Comparison of ENCODE assay signal across 11 mouse cellular contexts in the genomic region with DNA sequence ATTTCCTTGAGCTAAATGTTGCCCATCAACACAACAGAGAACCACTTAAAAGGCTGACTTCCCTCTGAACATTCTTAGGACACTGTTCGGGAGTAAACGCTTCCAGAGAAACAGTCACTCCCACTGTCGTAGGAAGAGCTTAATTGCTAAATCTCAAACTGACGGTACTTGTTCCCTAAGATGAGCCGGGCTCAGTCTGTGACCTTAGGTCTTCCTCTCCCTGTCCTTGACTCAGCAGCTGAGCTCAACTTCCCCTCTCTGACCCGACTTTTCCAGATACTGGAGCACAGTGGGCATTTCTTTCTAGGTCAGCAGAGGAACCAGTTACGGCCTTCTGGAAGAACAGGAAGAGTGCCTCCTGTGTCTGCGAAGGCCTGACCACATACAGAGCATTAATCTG.
DNase-seq lines count a peak whose midpoint lies in the region; ATAC-seq lines count a peak whose summit lies in the region.
"Had no signal": no experiment of that assay in that cellular context is flagged by ENCODE, and none has a peak within 500 bp of the region (broad histone marks: within the 10 kb centered on the region; RNA-seq: fewer than 3 reads in every experiment).

No protein-coding gene starts in this region.

- no peaks in the 10 kb centered on the region; the same call in 1 of the 2 replicates for H3K4me1 ChIP-seq in kidney, embryonic 14.5 days (ENCODE audit: control insufficient read depth, insufficient read depth, low read length)
- H3K4me1 ChIP-seq in hindbrain, embryonic 16.5 days (ENCODE audit: control insufficient read depth, insufficient read depth, low read depth, low read length) = peaks cover 7% of the 10 kb centered on the region

- H3K36me3 ChIP-seq in kidney, embryonic 14.5 days (ENCODE audit: control insufficient read depth, insufficient read depth, low read length) = no peaks in the 10 kb centered on the region
- H3K36me3 ChIP-seq in hindbrain, embryonic 16.5 days (ENCODE audit: control insufficient read depth, insufficient read depth, low read length) = no peaks in the 10 kb centered on the region
- H3K36me3 ChIP-seq: intestine, embryonic 15.5 days had no signal

- peak; percentile 35 for DNase-seq in adrenal gland, adult 8-10 months
- DNase-seq in adrenal gland, adult 18-20 months (ENCODE audit: low spot score in 2 of 2) = no peak
- DNase-seq in kidney, adult 9 months = peak; percentile 30
- peak; percentile 30 to 35 for DNase-seq in adrenal gland, postnatal 36 days
- DNase-seq in lung, postnatal 36 days = peak; percentile 58
- DNase-seq in gastrocnemius, adult 18-20 months (ENCODE audit: low spot score) = no peak
- DNase-seq: cerebellum, adult 11-12 months; midbrain, embryonic 14.5 days had no signal

- no peak overlapping the region for H3K4me2 ChIP-seq in kidney, embryonic 14.5 days (replicated peaks; ENCODE audit: low read depth, low read length)
- no peak overlapping the region for H3K4me2 ChIP-seq in hindbrain, embryonic 16.5 days (ENCODE audit: low read length)
- H3K4me2 ChIP-seq: intestine, embryonic 15.5 days had no signal

- no peaks in the 10 kb centered on the region for H3K27me3 ChIP-seq in kidney, embryonic 14.5 days (ENCODE audit: control insufficient read depth, insufficient read depth, low read length)
- H3K27me3 ChIP-seq in hindbrain, embryonic 16.5 days (replicated peaks; ENCODE audit: control insufficient read depth, insufficient read depth, low read length) = no peaks in the 10 kb centered on the region
- H3K27me3 ChIP-seq: intestine, embryonic 15.5 days had no signal

- no peak overlapping the region for H3K27ac ChIP-seq in kidney, embryonic 14.5 days (ENCODE audit: low read depth, low read length)
- H3K27ac ChIP-seq in hindbrain, embryonic 16.5 days (ENCODE audit: low read depth, low read length) = no peak overlapping the region
- H3K27ac ChIP-seq: intestine, embryonic 15.5 days had no signal

- 36% methylated on average over 8 of the region's 8 CpGs for WGBS in kidney, embryonic 14.5 days
- WGBS in hindbrain, embryonic 16.5 days = 64% methylated on average over 8 of the region's 8 CpGs

- no peaks in the 10 kb centered on the region for H3K9me3 ChIP-seq in kidney, embryonic 14.5 days (ENCODE audit: control insufficient read depth, low read length)
- no peaks in the 10 kb centered on the region for H3K9me3 ChIP-seq in hindbrain, embryonic 16.5 days (ENCODE audit: control insufficient read depth, low read length)
- H3K9me3 ChIP-seq: intestine, embryonic 15.5 days had no signal

- no peak for ATAC-seq in kidney, embryonic 14.5 days (ENCODE audit: low FRiP score, low TSS enrichment)
- ATAC-seq in hindbrain, embryonic 16.5 days = no peak
- ATAC-seq: intestine, embryonic 15.5 days had no signal

- H3K4me3 ChIP-seq in kidney, embryonic 14.5 days (ENCODE audit: low read length) = no peak overlapping the region
- H3K4me3 ChIP-seq in hindbrain, embryonic 16.5 days (ENCODE audit: low read length) = no peak overlapping the region
- H3K4me3 ChIP-seq: intestine, embryonic 15.5 days had no signal

- no peak overlapping the region for H3K9ac ChIP-seq in kidney, embryonic 14.5 days (ENCODE audit: low read depth, low read length)
- H3K9ac ChIP-seq in hindbrain, embryonic 16.5 days (ENCODE audit: low read depth, low read length) = no peak overlapping the region
- H3K9ac ChIP-seq: intestine, embryonic 15.5 days had no signal

Comparison
In these comparisons a context has a peak if more than half of its experiments do, and no peak if none do; other contexts are left out.
1. DNase-seq: peak in adrenal gland, adult 8-10 months (single experiment), kidney, adult 9 months (single experiment), adrenal gland, postnatal 36 days (2 of 2) and lung, postnatal 36 days (single experiment); none in adrenal gland, adult 18-20 months (0 of 2) and gastrocnemius, adult 18-20 months (single experiment).